Comparison of ENCODE assay signal across 8 mouse cellular contexts in the genomic region with DNA sequence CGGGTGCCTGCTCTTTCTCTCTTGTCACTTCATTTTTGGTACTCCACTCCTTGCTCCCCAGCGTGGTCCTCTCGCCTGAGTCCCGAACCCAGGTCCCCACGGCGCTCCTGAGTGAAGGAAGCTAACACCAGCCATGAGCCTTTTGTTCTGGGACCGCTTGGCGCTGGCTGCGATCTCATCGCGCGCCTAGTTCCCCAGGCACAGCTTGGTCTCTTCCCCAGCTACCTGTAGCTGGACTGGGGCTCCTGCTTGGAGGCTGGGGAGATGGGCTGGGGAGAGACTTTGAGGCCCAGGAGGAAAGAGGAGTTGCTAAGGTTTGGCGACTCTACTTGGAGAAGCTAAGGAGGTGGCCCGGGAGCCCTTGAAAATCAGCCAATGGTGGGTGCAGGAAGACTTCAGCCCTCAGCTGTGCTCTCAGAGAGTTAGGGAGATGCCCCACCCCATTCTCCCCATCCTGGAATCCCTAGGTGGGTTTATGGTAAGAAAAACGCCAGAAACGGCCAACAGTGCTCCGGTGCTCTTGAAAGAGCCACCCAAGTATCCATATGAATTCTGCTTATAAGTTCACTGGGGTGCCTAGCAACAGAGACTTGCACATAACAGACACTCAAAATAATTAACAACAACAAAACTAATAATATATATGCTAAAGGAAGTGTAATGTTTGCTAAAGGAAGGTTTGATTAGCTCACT. TPM values are rescaled to one million over a fixed set of nuclear protein-coding genes. Genes with fewer than 3 reads are reported as not detected.
DNase-seq lines count a peak whose midpoint lies in the region; ATAC-seq and TF ChIP-seq lines count a peak whose summit lies in the region.

No protein-coding gene starts in this region.

- H3K4me3 ChIP-seq in heart, postnatal 0 days (ENCODE audit: low read depth, low read length) = peak overlapping the region; percentile 65
- H3K4me3 ChIP-seq in embryonic facial prominence, embryonic 10.5 days = peak overlapping the region; percentile 77
- peak overlapping the region; percentile 64 for H3K4me3 ChIP-seq in intestine, embryonic 14.5 days (ENCODE audit: low read depth, low read length)
- peak overlapping the region; percentile 74 for H3K4me3 ChIP-seq in midbrain, postnatal 0 days (ENCODE audit: low read depth, low read length)

- H3K4me2 ChIP-seq in heart, postnatal 0 days (ENCODE audit: low read depth, low read length) = peak overlapping the region; percentile 98
- peak overlapping the region; percentile 100 for H3K4me2 ChIP-seq in intestine, embryonic 14.5 days (ENCODE audit: low read length)
- H3K4me2 ChIP-seq in midbrain, postnatal 0 days (ENCODE audit: low read depth, low read length, poor library complexity, severe bottlenecking) = peak overlapping the region; percentile 76

- no peak overlapping the region; the same call in 1 of the 2 replicates for H3K9ac ChIP-seq in heart, postnatal 0 days (replicated peaks; ENCODE audit: low read depth, low read length)
- H3K9ac ChIP-seq in intestine, embryonic 14.5 days (ENCODE audit: low read length) = peak overlapping the region; percentile 29; the same call in 1 of the 2 replicates
- peak overlapping the region; percentile 89 for H3K9ac ChIP-seq in midbrain, postnatal 0 days (replicated peaks; ENCODE audit: low read length, poor library complexity, severe bottlenecking)

- intact Hi-C loops in heart, postnatal 14 days (cut with DNase I) = no loop called here

- DNase-seq in heart, postnatal 0 days (ENCODE audit: low spot score) = no peak
- no peak for DNase-seq in heart, postnatal 14 days
- DNase-seq in embryonic facial prominence, embryonic 10.5 days (ENCODE audit: low spot score) = no peak
- no peak for DNase-seq in intestine, embryonic 14.5 days (ENCODE audit: low spot score)
- peak; percentile 22 for DNase-seq in midbrain, postnatal 0 days (ENCODE audit: low spot score)
- DNase-seq in c-Kit-positive CD71-positive TER-119-positive erythroid progenitor cells, embryonic 14.5 days (ENCODE audit: low spot score) = no peak
- no peak for DNase-seq in spleen, postnatal 36 days (ENCODE audit: low spot score in 2 of 2)

- whole genome bisulfite sequencing in heart, postnatal 0 days = 14% methylated on average over 17 of the region's 17 CpGs
- WGBS in embryonic facial prominence, embryonic 10.5 days = 7% methylated on average over 17 of the region's 17 CpGs
- WGBS in intestine, embryonic 14.5 days = 11% methylated on average over 17 of the region's 17 CpGs
- WGBS in midbrain, postnatal 0 days = 3% methylated on average over 16 of the region's 17 CpGs

- peaks cover 68% of the 10 kb centered on the region for H3K27me3 ChIP-seq in heart, postnatal 0 days (ENCODE audit: control insufficient read depth, insufficient read depth, low read length)
- H3K27me3 ChIP-seq in embryonic facial prominence, embryonic 10.5 days (replicated peaks; ENCODE audit: low read depth, poor library complexity, severe bottlenecking) = peaks cover 91% of the 10 kb centered on the region
- H3K27me3 ChIP-seq in intestine, embryonic 14.5 days (replicated peaks; ENCODE audit: control insufficient read depth, insufficient read depth, low read length) = peaks cover 84% of the 10 kb centered on the region
- no peaks in the 10 kb centered on the region for H3K27me3 ChIP-seq in midbrain, postnatal 0 days (ENCODE audit: insufficient read depth, low read length)

- TF ChIP-seq EP300 in heart, postnatal 0 days (IDR thresholded peaks at IDR 0.05; ENCODE audit: low read depth) = no peak

- no peak overlapping the region for H3K27ac ChIP-seq in heart, postnatal 0 days (ENCODE audit: low read depth)
- H3K27ac ChIP-seq in embryonic facial prominence, embryonic 10.5 days (replicated peaks) = peak overlapping the region; percentile 75
- H3K27ac ChIP-seq in intestine, embryonic 14.5 days (ENCODE audit: low read depth) = no peak overlapping the region
- peak overlapping the region; percentile 97 for H3K27ac ChIP-seq in midbrain, postnatal 0 days (ENCODE audit: low read depth, low read length)

- no peak for TF ChIP-seq CTCF in heart, postnatal 0 days (IDR thresholded peaks at IDR 0.05; ENCODE audit: low read depth)
- TF ChIP-seq CTCF in midbrain, postnatal 0 days (IDR thresholded peaks at IDR 0.05) = no peak

- H3K9me3 ChIP-seq in heart, postnatal 0 days (replicated peaks; ENCODE audit: control insufficient read depth, low read length) = no peaks in the 10 kb centered on the region
- no peaks in the 10 kb centered on the region for H3K9me3 ChIP-seq in embryonic facial prominence, embryonic 10.5 days
- H3K9me3 ChIP-seq in intestine, embryonic 14.5 days (ENCODE audit: control insufficient read depth, low read length) = no peaks in the 10 kb centered on the region
- H3K9me3 ChIP-seq in midbrain, postnatal 0 days (ENCODE audit: low read length) = no peaks in the 10 kb centered on the region

- no peaks in the 10 kb centered on the region for H3K36me3 ChIP-seq in heart, postnatal 0 days (replicated peaks; ENCODE audit: control insufficient read depth, insufficient read depth, low read length)
- no peaks in the 10 kb centered on the region for H3K36me3 ChIP-seq in embryonic facial prominence, embryonic 10.5 days (replicated peaks)
- no peaks in the 10 kb centered on the region for H3K36me3 ChIP-seq in intestine, embryonic 14.5 days (ENCODE audit: control insufficient read depth, insufficient read depth, low read length)
- no peaks in the 10 kb centered on the region for H3K36me3 ChIP-seq in midbrain, postnatal 0 days (ENCODE audit: insufficient read depth, low read length)

- no peak for ATAC-seq in heart, postnatal 0 days (ENCODE audit: insufficient read depth, low read depth)
- ATAC-seq in intestine, embryonic 14.5 days (replicated peaks; ENCODE audit: low FRiP score, low TSS enrichment, low read depth) = 0 out of 2 replicates have a peak, but pooled peaks have one; percentile 6
- peak; percentile 4; the same call in 1 of the 2 replicates for ATAC-seq in midbrain, postnatal 0 days (ENCODE audit: low FRiP score)
- ATAC-seq in monocyte, adult 5-6 weeks (replicated peaks; ENCODE audit: insufficient number of reproducible peaks, low FRiP score, low TSS enrichment, poor library complexity, severe bottlenecking) = no peak

- H3K4me1 ChIP-seq in heart, postnatal 0 days (ENCODE audit: control insufficient read depth, insufficient read depth) = peaks cover 3% of the 10 kb centered on the region; the same call in 1 of the 2 replicates
- peaks cover 36% of the 10 kb centered on the region for H3K4me1 ChIP-seq in embryonic facial prominence, embryonic 10.5 days
- peaks cover 4% of the 10 kb centered on the region; the same call in 1 of the 2 replicates for H3K4me1 ChIP-seq in intestine, embryonic 14.5 days (replicated peaks; ENCODE audit: control insufficient read depth, insufficient read depth, low read length)
- H3K4me1 ChIP-seq in midbrain, postnatal 0 days (ENCODE audit: insufficient read depth, low read length) = peaks cover 25% of the 10 kb centered on the region; the same call in 1 of the 2 replicates

RNA-seq across cellular contexts. Expression of a gene that starts 2.8 kb away (rescaled TPM):
- not detected in 2 replicates for total RNA-seq in heart, postnatal 0 days (2014; rRNA removed; ENCODE audit: low replicate concordance)
- not detected in 2 replicates for polyA plus RNA-seq in heart, postnatal 0 days (2015; fragmentation: Nextera tagmentation; extraction: Ambion mirVana)
- total RNA-seq in heart, postnatal 14 days (2021) = not detected
- 4.3 and 6.9 TPM in 2 replicates for polyA plus RNA-seq in embryonic facial prominence, embryonic 10.5 days (2016; fragmentation: Nextera tagmentation; extraction: Ambion mirVana)
- 1.5 and 2.0 TPM in 2 replicates for polyA plus RNA-seq in intestine, embryonic 14.5 days (2014; fragmentation: Nextera tagmentation; extraction: Ambion mirVana)
- total RNA-seq in midbrain, postnatal 0 days (2014; rRNA removed) = 56.6 and 62.6 TPM in 2 replicates
- polyA plus RNA-seq in midbrain, postnatal 0 days (2015; fragmentation: Nextera tagmentation; extraction: Ambion mirVana) = 33.0 and 37.4 TPM in 2 replicates
- total RNA-seq in monocyte, adult 5-6 weeks (2017) = 1.8 to 5.3 TPM (median 3.3 TPM) in 3 replicates

RNA-seq across cellular contexts. Expression of a gene that starts 52.6 kb away (rescaled TPM):
- 3.3 and 7.2 TPM in 2 replicates for total RNA-seq in heart, postnatal 0 days (2014; rRNA removed; ENCODE audit: low replicate concordance)
- polyA plus RNA-seq in heart, postnatal 0 days (2015; fragmentation: Nextera tagmentation; extraction: Ambion mirVana) = 8.7 and 9.7 TPM in 2 replicates
- 1 to 10 TPM; 5.9 TPM for total RNA-seq in heart, postnatal 14 days (2021)
- 21.7 and 22.1 TPM in 2 replicates for polyA plus RNA-seq in embryonic facial prominence, embryonic 10.5 days (2016; fragmentation: Nextera tagmentation; extraction: Ambion mirVana)
- 12.9 and 16.0 TPM in 2 replicates for polyA plus RNA-seq in intestine, embryonic 14.5 days (2014; fragmentation: Nextera tagmentation; extraction: Ambion mirVana)
- 29.2 and 41.6 TPM in 2 replicates for total RNA-seq in midbrain, postnatal 0 days (2014; rRNA removed)
- polyA plus RNA-seq in midbrain, postnatal 0 days (2015; fragmentation: Nextera tagmentation; extraction: Ambion mirVana) = 34.2 and 38.2 TPM in 2 replicates
- 1.3 to 3.3 TPM in 2 of 3 replicates, not detected in the other for total RNA-seq in monocyte, adult 5-6 weeks (2017)

Comparison
In these comparisons a context has a peak if more than half of its experiments do, and no peak if none do; other contexts are left out.
1. ATAC-seq: peak in intestine, embryonic 14.5 days (single experiment) and midbrain, postnatal 0 days (single experiment); none in heart, postnatal 0 days (single experiment) and monocyte, adult 5-6 weeks (single experiment).
2. H3K27ac ChIP-seq: peak in embryonic facial prominence, embryonic 10.5 days (single experiment) and midbrain, postnatal 0 days (single experiment); none in heart, postnatal 0 days (single experiment) and intestine, embryonic 14.5 days (single experiment).
3. Peak in every context shown above with its lines, with median percentiles within 50 percentile points of each other: H3K4me2 ChIP-seq and H3K4me3 ChIP-seq.